Mouse (Mus musculus): ENCODE measurements around the gene Znrf2.

The Znrf2 gene

DNA sequence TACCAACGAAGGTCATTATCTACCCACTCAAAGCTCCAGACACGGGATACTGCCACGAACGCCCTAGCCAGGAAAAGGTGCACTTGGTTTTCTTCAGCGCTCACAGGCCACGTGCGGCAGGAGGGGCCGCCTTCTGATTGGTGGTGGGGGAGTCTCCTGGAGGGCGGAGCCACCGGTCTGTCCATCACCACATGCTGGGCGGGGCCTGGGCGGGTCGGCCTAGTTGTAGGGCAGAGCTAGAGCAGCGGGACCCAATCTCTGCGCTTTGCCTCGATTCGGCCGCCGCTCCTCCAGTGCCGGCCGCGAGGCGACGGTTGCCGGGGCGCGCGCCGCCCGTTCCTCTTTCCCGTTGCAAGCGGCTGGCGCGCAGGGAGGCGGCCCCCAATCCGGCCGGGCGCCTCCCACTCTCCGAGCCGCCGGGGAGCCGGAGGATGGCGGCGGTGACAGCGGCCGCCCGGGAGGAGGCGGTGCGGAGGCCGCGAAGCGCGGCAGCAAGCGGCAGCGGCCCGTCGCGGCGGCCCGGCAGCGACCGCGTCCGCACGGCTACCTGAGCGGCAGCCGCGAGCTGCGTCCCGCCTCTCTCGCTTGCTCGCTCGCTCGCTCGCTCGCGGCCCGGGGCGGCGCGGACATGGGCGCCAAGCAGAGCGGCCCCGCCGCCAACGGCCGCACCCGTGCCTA lies at the start of gene Znrf2:
TSS of gene Znrf2 (plus strand) at position 529 of the 678 bp plus-strand sequence.
- peak; percentile 62 to 83 for DNase-seq (ENCODE audit: low read depth in 1 of 2, low spot score in 2 of 2)

DNA sequence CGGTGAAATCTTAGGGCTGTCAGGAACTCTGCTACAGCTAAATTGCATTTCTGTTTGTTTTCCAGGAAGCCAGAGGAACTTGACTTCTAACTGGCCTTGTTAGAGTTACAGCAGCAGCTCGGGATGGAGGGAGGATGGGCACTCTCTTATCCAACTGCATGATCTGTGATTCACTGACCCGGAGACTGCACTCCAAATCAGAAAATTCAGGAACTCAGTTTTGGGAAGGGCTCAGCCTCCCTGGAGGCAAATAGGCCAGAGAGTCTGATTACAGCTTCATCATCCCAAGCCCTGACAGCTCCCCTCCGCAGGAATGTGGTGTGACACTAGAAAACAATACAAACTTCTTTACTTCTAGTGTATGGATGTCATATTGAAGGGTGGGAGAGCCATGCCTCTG lies 49.0 kb upstream of the Znrf2 start:
- no peak for DNase-seq (ENCODE audit: low read depth in 1 of 2, low spot score in 2 of 2)

DNA sequence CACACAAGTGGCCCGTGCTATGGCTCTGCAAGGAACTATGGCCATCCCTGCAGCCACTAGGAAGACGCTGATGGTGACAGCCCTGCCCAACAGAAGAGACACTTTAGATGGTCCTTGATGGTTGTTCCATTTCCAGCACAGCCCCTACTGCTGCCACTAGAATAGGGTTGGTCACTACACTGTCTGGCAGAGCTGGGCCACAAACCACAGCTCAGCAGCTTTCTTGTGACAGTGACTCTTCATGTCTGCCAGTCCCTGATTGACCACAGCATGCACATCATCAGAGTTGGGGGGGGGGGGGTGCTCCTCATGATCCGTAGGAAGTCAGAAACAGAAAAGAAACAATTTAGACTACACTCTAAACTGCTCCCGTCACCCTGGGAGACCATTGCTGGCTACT lies 46.0 kb upstream of the Znrf2 start:
- DNase-seq (ENCODE audit: low read depth in 1 of 2, low spot score in 2 of 2) = no peak

DNA sequence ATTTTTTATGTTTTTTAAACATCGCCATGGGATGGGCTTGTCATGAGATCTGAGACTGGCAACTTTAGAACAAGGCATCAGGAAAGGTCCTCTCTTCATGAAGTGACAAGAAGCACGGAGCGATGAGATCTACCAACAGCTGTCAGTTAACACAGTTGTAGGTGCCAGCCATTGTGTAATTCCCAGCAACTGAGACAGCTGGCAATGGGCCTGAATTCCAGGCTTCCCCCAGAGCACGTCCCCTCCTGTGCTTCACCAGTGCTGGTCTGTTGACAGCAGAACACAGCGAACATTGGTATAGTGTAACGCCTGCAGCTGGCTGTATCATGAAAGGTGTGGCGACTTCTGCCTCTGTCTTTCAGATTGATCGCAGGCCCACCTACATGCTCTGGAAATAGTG lies 45.5 kb upstream of the Znrf2 start:
- DNase-seq (ENCODE audit: low read depth in 1 of 2, low spot score in 2 of 2) = no peak

DNA sequence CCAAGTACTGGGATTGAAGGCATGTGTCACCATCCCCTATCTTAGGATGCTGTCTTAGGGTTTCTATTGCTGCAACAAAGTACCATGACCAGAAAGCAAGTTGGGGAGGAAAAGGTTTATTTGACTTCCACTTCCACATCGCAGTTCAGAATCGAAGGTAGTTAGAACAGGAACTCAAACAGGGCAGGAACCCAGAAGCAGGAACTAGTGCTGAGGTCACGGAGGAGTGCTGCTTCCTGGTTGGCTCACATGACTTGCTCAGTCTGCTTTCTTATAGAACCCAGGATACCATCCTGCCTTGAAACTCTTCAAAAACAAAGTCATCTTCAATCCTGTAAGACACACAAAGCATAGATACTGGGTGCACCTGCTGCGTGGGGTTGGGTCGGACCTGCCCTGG lies 44.6 kb upstream of the Znrf2 start:
- DNase-seq (ENCODE audit: low read depth in 1 of 2, low spot score in 2 of 2) = peak in 1 of 2 experiments; percentile 13

DNA sequence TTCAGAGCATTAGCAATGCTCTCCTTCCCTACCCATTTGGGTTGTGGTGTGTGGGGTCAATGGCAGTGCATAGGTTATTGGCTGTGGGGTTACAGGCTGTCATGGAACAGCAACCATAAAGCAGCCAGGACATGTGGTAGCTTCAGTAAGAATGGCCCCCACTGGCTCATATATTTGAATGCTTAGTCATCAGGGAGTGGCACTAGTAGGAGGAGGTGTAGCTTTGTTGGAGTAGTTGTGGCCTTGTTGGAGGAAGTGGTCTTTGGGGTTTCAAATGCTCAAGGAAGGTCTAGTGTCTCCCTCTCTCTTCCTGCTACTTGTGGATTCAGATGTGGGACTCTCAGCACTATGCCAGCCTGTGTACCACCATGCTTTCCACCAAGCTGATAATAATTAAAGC lies 41.0 kb upstream of the Znrf2 start:
- DNase-seq (ENCODE audit: low read depth in 1 of 2, low spot score in 2 of 2) = peak in 1 of 2 experiments; percentile 22

DNA sequence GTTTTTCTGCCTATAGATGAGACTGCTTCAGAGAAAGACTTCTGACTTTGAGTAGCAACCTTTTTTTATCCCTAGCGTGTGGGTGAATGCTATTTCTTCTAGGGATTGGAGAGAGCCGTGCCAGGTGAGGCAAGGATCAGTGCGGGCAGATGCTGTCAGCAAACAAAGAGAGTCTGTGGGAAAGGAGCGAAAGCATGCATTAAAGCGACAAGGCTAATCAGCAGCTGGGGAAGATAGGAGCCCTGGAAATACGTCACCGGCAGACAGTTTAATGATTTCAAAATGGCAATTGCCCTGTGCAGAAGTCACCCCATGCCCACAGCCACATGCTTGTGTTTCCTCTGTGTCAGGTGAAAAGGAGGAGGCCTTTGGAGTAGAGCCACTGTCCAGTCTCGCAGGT lies 39.1 kb upstream of the Znrf2 start:
- no peak for DNase-seq (ENCODE audit: low read depth in 1 of 2, low spot score in 2 of 2)

DNA sequence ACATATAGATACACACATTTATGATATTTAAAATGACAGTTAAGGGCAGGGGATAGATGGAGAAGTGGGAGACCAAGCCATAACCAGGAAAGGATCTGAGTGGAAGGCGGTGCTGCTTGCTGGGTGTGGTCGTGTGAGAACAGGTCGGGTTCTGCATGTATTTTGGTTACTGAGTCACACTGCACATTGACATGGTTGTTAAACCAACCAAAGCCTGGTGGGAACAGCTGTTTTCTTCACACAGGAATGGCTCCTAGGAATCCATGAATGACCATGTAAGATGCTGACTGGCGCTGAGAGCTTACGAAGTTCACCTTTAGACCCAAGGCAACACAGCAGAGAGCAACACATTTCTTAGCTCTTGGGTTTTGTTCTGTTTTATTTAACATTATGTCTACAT lies 36.7 kb upstream of the Znrf2 start:
- DNase-seq (ENCODE audit: low read depth in 1 of 2, low spot score in 2 of 2) = no peak

DNA sequence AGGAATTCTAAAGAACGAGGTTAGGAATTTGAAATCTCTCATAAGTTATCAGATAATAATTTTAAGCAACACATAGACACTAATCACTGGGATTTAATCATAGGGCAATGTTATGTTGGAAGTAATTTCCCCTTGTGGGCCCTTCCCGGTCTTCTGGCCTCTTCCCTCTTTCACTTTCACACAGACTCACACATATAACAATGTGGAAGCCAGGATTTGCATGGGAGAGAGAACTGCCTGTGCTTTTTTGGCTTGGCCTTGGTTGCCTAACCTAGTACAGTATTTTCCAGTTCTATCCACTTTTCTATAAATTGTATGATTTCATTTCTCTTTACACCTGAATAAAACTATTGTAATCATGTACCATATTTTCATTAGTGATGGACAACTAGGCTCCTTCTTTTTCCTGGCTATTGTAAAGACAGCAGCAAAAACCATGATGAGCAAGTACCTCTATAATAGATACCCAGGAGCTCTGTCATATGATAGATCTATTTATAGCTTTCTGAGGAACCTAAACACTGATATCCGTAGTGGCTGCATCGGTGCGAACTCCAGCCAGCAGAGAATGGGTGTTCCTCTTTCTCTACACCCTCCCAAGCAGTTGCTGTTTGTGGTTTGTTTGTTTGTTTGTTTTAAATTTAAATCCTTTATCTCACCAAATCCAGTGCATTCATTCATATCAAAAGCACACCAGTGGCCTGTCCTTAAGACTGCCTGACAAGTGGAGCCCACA lies 36.0 kb upstream of the Znrf2 start:
- DNase-seq (ENCODE audit: low read depth in 1 of 2, low spot score in 2 of 2) = no peak

DNA sequence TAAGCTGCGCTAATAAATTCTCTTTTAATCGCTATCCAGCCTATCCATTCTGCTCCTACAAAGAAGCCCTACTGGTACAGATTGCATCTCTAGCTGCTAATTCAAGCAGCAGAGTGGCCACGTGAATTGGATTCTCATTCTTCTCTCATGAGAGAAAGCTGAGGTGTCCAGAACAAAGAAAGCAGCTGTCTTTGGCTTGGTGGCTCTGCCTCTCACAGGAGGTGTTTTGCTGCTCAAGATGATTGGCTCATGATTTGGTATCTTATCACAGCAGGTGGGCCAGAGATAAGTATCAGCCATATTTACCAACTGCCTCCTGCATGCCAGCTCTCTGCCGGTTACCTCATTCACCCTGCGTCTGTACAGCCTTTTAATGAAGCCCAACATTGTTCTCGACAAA lies 34.8 kb upstream of the Znrf2 start:
- no peak for DNase-seq (ENCODE audit: low read depth in 1 of 2, low spot score in 2 of 2)

DNA sequence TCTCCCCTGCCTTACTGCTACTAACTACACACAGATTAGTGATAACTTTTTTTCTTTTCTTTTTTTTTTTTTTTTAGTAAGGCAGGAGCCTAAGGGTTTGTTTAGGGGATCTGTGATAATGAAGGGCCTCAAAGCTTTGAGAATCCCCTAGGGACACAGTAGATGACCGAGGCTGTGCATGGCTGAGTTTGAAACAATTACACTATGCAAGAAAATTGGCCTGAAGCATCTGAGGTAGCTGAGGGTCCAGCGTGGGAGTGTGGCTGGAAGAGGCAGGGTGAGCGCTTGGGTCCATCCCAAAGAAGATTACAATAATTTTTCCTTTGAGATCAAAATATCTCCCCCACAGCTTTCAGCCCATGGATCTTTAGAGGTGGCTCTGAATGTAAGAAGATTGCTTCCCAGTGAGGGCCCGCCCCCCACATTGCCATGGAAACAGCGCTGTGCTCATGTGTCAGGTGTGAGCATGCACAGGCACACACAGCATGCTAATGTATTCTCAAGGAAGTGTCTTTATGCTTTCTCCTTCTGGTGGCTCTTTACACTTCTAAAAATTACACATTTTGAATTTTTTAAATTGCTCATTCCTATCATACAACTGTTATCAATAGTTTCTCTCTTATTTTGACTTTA lies 31.5 kb upstream of the Znrf2 start:
- DNase-seq (ENCODE audit: low read depth in 1 of 2, low spot score in 2 of 2) = no peak

DNA sequence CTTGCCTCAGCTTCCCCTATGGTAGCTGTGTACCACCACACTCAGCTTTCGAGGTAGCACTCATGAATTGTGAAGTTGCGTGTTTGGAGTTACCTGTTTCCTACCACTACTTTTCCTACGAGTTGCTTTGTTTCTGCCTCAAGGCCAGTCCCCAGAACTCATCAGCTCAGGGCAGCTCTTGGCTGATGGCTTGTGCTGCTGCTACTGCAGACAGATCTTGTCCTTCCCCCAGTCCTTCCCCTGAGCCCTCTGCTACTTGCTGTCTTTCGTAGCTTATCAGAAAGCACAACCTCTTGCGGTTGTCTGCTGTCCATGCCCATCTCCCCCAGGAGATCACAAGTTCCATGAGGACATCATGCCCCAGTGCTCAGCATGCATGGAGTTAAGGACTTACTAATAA lies 29.9 kb upstream of the Znrf2 start:
- DNase-seq (ENCODE audit: low read depth in 1 of 2, low spot score in 2 of 2) = no peak

DNA sequence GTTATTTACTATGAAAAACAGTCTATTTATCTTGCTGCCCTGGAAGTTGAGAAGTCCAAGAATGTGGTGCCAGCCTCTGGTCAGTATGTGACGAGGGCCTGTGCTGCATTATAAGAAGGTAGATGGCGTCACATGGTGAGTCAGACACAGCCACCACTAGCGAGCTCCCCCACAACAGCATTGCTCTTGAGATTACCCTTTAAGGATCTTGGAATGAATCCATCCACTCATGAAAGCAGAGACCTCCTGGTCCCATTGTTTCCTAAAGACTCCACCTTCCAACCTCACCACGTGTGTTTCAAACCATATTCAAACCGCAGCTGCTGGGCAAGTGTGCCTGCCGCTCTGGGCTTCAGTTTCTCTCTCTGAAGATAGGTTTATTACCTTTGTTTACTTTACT lies 28.2 kb upstream of the Znrf2 start:
- no peak for DNase-seq (ENCODE audit: low read depth in 1 of 2, low spot score in 2 of 2)

DNA sequence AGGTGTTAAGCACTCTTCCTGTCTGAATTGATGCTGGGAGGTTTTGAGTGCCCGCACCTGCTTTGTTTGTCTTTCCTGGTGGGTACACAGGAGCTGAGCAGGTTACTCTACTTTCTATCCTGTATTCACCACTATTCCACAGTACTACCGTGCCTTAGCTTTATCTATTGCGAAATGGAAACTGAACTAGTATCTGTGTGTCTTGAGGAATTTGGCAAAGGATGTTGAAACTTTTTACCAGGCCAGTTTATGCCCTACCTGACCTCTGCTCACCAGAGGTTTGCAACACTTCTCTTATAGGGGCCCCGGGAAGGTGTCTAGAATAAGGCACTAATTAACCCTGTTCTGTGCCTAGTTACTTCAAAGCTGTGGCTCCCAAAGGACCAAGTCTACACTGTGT lies 27.6 kb upstream of the Znrf2 start:
- no peak for DNase-seq (ENCODE audit: low read depth in 1 of 2, low spot score in 2 of 2)

DNA sequence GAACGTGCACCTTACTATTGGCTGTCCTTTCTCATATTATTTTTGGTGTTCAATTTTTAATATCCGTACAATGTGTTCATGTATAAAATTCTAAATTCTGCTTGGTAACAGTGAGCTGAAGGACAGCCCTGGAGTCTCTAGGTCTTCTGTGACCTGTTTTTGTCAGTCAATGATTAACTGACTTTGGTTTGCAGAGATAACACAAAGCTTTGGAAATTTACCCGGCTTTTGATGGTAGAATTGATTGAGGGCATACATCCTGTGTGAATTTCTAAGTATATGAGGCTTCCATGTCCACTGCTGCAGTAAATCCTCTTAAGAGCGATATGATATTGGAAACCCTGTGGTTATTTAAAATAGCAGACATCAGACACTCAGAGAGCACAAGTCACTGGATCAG lies 26.6 kb upstream of the Znrf2 start:
- no peak for DNase-seq (ENCODE audit: low read depth in 1 of 2, low spot score in 2 of 2)

DNA sequence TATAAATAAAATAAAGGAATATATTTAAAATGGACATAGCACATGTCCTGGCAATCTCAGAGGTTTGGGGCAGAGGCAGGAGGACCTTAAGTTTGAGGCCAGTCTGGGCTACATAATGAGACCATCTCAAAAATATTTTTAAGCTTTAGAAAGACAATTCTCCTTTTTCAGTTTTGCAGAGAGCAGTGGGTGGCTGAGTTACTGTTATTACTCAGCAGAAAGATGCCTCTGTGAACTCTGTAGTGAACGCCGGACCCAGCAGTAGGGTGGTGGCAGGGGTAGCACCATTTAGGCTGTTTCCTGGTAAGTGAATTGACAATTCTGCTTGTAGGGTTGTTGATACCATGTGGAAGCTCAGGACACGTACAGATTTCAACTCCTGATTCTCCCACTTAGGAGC lies 22.9 kb upstream of the Znrf2 start:
- no peak for DNase-seq (ENCODE audit: low read depth in 1 of 2, low spot score in 2 of 2)

DNA sequence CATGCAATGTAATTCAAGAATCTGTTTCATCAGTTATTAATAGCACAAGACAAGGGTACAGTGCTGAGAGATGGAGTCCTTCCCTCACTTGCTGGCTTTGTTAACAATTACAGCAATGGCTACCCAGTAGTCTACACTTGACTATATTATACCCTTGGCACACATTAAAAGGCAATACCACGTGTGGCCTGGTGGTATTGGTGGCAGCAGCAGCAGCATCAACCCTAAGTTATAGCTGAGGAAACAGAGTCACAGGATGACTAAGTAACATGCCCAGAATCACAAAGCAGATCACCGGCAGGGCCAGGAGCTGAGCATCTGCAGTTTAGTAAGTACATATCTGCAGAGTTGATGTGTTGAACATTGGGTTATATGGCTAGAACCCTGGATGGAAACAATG lies 22.3 kb upstream of the Znrf2 start:
- no peak for DNase-seq (ENCODE audit: low read depth in 1 of 2, low spot score in 2 of 2)

DNA sequence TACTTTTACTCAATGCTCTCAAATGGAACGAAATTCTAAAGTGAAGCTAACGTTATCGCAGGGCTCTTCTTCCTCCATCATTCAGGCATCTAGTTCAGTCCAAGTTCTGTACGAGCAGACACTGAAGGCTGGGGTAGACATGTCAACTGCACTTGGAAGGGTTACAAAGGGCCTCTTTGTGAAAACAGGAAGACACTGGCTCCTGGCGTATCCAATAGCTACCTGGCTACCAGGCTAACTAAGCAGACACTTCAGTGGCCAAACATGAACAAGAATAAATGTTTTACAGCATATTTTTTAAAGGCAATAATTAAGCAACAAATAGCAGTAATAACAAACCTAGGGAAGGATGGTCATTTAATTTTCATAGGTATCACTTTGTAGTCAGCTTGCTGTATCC lies 21.7 kb upstream of the Znrf2 start:
- no peak for DNase-seq (ENCODE audit: low read depth in 1 of 2, low spot score in 2 of 2)

DNA sequence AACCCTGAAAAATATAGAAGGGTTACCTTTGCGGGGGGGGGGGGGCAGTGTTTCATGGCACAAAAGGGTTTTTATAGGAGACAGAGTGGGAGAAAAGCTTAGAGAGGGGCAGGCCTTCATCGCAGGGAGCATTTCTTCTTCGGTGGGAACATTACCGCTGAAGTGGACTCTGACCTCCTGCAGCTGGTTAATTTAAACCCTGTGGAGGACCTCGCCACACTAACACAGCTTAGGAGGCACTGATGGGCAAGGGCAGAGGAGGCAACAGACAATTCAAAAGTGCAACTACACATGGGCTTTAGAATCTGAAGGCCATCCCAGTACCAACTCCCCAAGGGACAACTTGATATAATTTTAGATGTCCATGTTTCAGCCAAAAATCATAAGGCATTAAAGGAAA lies 20.7 kb upstream of the Znrf2 start:
- DNase-seq (ENCODE audit: low read depth in 1 of 2, low spot score in 2 of 2) = no peak

DNA sequence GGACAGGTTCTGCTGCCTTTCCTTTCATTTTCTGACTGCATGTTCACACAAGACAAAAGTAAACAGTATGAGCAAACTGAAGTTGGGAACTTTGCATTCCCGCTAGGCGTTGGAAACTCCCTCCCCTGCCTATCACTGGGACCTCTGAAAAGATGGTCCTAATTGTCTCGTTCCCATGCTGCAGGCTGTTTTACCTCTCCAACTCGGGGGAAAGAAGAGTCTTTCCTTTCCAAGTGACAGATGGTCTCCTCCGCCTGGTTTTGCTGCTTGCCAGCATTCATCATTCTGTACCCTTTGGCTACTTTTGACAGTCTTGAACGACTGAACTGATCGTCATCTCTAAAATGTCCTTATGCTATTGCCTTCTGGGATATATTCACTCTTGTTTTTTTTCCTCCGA lies 14.4 kb upstream of the Znrf2 start:
- DNase-seq (ENCODE audit: low read depth in 1 of 2, low spot score in 2 of 2) = no peak

DNA sequence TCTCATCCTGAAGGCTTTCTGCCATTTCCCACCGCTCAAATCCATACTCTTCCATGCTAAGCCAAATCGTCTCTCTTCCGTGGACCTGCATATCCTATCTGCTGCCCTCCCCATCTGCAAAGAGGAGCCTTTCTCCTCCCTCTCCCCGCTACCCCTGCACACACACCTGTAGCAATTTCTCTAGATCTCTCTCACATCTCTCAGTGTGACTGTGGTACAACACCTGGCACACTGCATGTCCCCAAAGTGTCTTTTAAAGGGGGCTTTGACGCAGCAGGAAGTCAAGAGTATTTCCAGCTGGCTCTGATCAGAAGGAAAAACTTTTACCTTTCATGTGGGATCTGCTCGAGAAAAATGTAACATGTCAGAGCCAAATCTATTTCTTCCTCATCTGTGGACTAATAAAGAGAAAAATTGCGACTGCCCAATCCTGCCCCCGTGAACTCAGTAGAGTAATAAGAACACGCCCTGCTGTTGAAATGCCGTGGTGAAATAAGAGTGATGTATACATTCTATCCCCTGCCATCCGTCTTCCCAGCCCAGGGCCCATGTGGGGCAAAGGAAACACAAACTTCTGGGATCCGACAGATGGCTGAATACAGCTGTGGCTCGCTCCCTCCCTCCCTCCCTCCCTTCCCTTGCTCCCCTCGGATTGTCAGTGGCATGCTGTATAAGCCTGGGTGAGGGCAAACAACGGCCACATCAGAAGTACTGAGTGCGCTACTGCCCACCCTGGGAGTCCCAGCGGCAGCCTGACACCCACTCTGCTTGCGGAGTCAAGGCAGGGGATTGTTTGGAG lies 12.5 kb upstream of the Znrf2 start:
- DNase-seq (ENCODE audit: low read depth in 1 of 2, low spot score in 2 of 2) = no peak

DNA sequence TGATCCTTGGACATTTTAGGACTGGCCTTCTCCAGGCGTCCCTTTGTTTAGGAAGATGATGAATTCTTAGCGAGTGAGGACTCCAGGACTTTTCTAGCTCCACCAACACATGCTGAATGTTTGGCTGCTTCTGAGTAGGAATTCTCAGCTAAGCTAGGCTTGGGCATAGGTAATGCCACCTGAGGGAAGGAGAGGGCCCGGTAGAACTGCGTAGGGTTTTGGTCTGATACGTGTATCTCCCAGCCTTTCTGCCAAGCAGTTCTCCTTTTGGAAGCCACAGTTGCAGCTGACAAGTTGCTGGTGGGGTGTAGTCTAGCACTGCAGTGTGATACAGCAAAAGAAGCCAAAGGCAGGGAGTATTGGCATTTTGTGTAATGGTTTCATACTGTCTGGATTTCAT lies 10.9 kb upstream of the Znrf2 start:
- DNase-seq (ENCODE audit: low read depth in 1 of 2, low spot score in 2 of 2) = no peak
